Mouse (Mus musculus) splenic B cell, adult 2 months (primary cell): ENCODE measurements at regions not wholly inside any gene's neighbourhood (a gene's known extent, or its start where the extent isn't known, plus 50 kb on each side); places are given as distances from the start of the nearest gene placed in this dataset.

ENCODE experiments used
- DNase-seq: peaks from one replicate; pipeline ENCODE4 v3.0.0-alpha.2; 2011; ENCODE audit warnings: low read depth, low spot score
- H3K27me3 ChIP-seq: 2 replicates; pipeline ENCODE4 v1.6.1; 2012; ENCODE audit warnings: mild to moderate bottlenecking, low read length, moderate library complexity, mixed read lengths; ENCODE audit not compliant: control insufficient read depth, poor library complexity, insufficient read depth, severe bottlenecking
- H3K36me3 ChIP-seq: 2 replicates; pipeline ENCODE4 v1.6.1; 2012; ENCODE audit warnings: mild to moderate bottlenecking, low read length, moderate library complexity, mixed read lengths; ENCODE audit not compliant: control insufficient read depth, poor library complexity, insufficient read depth, severe bottlenecking

DNA sequence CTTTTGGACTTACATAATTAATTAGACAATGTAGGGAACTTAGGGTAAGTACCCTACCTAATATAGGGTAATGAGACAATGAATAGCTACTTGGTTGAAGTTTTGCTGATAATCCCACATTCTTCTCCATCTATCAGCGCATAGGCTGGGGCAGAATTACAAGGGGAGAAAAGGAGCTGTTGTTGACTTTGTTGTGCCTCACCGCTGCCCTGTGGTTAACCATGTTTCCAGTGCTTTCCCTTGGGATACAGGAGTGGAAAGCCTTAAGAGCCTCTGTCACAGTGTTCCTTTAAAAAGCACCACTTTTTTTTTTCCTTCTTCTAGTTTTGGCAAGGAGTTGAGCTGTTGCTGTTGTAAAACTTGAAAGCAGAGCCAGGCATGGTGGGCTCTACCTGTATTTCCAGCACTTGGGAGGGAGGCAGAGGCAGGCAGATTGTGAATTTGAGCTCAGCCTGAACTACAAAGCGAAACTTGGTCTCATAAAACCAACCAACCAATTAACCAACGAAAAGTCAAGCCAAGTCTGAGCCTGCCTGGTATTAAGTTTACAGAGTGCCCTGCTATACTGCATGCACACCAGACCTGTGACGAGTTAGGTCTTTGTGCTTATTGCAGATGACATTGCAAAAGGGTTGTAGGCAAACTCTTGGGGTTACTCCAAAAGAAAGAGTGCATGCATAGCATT is 162.8 kb downstream of the Gja1 start:
- Histone ChIP-seq H3K27me3 (no peaks in the 10 kb centered on the region), H3K36me3 (no peaks in the 10 kb centered on the region)
- no peak for DNase-seq

DNA sequence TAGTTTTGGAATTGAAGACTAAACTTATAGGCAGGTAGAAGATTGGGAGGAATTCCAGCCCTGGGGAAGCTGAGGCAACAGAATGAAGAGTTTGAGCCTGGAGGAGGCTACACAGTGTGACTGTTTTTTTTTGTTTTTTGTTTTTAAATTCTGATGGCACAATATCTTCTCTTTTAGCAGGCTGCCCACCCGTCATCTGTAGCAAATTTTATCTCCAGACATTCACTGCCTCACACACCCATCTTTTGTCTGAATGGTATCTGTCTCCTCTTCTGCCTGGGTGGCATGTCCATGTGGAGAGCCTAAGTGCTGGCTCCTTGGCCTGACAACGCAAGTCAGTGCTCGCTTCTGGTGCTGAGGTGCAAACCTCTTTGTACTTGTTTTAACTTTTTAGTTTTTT is 165.0 kb downstream of the Gja1 start:
- no peaks in the 10 kb centered on the region for H3K36me3 ChIP-seq
- DNase-seq, result no peak
- no peaks in the 10 kb centered on the region for H3K27me3 ChIP-seq

DNA sequence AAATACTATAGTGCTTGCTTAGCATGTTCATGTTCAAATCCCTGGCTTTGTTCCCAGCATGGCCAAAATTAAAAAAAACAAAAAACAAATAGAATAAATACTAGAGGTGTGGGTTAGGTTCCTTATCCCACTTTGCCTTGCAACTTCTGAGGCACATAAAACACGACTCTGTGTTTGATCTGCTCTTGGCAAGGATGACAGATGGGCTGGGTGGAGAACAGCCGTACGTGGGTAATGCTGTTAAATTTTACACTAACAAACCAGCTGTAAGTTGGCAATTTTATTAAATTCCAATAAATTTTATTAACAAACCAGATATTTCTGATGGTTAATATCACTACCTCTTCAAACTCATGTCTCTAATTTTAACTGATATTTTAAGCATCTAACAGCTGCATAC is 168.9 kb downstream of the Gja1 start:
- no peaks in the 10 kb centered on the region for H3K27me3 ChIP-seq
- DNase-seq, result no peak
- H3K36me3 ChIP-seq, result no peaks in the 10 kb centered on the region

DNA sequence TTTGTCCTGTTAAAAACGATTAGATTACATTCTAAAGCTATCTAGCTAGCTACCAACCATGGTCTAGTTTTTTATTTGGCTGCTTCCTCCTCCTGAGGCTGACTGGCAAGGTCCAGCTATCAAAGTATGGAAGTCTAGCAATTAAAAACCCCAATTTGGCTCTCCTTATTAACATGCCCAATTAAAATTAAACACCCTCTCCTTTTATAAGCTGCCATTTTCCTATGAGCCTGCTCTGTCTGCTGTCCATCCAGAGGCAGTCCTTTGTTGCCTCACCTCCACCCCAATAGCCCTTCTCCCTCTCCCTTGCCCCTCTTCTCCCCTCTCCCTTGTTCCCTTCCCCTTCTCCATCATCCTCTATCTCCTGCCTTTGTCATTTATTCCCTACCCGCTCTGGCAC is 169.7 kb downstream of the Gja1 start:
- Histone ChIP-seq H3K36me3 (no peaks in the 10 kb centered on the region), H3K27me3 (no peaks in the 10 kb centered on the region)
- DNase-seq, result no peak

DNA sequence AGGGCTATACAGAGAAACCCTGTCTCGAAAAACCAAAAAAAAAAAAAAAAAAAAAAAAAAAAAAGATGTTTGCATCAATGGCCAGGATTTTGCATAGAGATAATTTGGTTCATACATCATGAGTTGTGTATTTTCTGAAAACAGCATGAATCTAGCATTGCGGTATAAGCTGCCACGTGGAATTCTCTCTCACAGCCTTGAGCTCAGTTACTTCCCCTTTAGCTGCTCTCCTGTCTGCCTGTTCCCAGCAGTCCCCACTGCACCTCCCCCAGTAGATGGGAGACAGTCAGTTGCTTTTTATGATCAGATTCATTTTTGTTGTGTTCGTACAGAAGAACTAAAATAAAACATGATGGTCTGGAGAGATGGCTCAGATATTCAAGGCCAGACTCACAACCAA is 170.7 kb downstream of the Gja1 start:
- no peaks in the 10 kb centered on the region for H3K36me3 ChIP-seq
- no peaks in the 10 kb centered on the region for H3K27me3 ChIP-seq
- no peak for DNase-seq

DNA sequence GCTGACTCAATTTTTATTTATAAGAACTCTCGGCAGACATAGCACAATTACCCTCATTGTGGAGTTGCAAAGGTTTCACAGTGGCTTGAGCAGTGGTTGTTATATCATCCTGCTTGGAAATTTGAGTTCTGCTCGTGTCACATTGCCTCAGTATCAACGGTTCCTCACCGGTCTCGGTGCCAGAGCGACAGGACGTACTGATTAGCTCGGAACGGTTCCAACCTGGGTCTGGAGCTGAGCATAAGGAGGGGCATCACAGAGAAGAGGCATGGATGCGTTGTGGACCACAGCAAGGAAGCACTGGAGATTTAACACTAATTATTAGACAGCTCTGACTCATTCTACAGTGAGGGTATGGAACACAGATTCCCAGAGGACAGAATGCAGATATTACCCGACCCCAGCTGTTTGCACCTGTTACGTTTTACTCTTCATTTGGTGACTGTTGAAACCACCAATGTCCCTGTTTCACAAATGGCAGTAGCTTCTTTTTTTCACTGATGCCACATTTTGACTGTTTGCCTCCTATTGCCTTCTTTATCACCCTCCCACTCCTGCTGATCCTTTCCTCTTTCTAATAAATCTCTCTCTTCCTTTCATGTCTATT is 189.8 kb downstream of the Gja1 start:
- Histone ChIP-seq H3K27me3 (no peaks in the 10 kb centered on the region), H3K36me3 (no peaks in the 10 kb centered on the region)
- no peak for DNase-seq

DNA sequence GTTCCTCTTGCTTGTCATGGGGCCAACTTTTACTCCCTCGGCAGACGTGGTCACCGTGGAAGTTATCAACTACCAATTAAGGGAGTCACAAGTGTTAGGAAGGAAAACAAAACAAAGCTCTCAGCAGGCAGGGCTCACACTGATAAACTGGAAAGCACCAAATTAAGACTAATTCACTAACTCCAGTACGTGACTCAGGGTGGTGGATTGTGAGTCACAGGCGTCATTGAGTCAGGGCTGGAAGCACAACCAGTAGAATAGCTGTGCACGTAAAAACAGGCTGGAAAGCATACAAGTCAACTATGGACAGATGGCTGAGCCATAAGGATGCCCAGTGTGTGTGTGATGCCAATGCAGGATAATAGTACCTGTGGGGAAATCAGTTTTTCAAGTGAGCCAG is 204.9 kb downstream of the Gja1 start:
- Histone ChIP-seq H3K36me3 (no peaks in the 10 kb centered on the region), H3K27me3 (no peaks in the 10 kb centered on the region)
- no peak for DNase-seq

DNA sequence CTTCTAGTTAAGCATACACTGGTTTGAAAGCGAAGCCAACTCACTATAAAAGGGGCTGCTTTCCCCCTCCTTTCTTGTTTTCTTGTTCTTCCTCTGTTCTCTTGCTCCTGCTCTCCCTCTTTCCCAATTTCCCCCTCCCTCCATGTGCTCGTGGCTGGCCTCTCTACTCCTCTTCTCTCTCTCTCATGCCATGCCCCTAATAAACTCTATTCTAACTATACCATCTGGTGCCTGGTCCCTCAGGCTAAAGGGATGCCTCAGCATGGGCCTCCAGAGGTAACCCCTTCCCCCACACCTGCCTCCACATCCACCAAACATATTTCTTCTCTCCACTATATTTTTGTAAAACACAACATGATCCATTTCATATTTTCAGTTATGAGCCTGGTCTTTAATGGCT is 210.1 kb downstream of the Gja1 start:
- DNase-seq, result no peak
- H3K36me3 ChIP-seq, result no peaks in the 10 kb centered on the region
- no peaks in the 10 kb centered on the region for H3K27me3 ChIP-seq

DNA sequence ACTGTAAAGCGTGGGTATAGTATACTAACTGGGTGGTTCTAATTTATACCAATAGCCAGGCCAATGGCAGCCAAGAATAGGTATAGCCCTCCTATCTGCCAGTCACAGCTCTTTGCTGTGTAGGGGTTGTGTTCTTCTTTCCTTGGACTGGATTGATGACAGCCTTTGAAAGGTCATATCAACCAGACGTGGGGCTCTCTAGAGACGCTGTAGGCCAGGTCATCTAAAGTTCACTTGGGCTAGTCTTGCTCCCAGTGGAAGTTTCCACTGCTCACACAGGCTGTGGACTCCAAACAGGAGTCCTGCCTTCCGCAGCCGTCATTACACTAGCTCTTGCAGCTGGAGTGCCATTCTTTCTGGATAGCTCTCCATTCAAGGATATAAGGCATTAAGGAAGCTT is 220.3 kb downstream of the Gja1 start:
- Histone ChIP-seq H3K27me3 (no peaks in the 10 kb centered on the region), H3K36me3 (no peaks in the 10 kb centered on the region)
- DNase-seq, result no peak

DNA sequence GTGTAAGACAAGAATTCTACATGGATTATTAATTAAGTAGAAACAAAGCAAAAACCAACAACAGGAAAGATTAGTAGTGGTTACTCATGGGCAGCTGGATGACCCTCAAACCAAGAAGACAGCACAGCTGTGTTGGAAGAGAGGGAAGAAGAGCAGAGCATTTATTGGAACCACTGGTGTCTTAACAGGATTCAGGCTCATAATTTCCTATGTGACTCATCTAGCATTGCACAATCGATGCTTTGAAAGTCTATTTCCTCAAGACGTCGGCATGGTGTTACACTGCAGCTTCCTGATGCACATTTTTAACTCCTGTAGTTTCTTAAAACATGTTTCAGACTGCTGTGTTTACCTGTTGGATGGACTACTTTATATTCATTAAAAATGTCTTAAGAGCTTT is 221.1 kb downstream of the Gja1 start:
- no peaks in the 10 kb centered on the region for H3K27me3 ChIP-seq
- no peak for DNase-seq
- no peaks in the 10 kb centered on the region for H3K36me3 ChIP-seq

DNA sequence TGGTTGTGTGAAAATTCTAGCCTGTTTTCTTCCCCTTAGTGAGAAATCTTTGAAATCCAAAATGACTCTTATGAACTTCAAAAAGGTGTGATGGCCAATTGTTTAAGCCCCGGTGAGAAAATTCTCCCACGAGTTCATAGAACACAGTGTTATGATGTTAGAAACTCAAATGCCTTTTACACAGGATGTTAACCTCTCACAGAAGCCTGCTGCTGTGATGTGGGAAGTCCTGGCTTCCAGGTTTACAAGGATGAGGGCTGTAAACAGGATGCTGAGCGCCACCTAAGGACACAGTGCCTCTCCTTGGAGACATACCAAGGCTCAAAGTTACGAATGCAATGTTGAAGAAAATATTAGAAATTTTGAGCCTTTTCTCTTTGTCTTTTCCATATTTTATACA is 222.8 kb downstream of the Gja1 start:
- DNase-seq, result no peak
- H3K27me3 ChIP-seq, result no peaks in the 10 kb centered on the region

DNA sequence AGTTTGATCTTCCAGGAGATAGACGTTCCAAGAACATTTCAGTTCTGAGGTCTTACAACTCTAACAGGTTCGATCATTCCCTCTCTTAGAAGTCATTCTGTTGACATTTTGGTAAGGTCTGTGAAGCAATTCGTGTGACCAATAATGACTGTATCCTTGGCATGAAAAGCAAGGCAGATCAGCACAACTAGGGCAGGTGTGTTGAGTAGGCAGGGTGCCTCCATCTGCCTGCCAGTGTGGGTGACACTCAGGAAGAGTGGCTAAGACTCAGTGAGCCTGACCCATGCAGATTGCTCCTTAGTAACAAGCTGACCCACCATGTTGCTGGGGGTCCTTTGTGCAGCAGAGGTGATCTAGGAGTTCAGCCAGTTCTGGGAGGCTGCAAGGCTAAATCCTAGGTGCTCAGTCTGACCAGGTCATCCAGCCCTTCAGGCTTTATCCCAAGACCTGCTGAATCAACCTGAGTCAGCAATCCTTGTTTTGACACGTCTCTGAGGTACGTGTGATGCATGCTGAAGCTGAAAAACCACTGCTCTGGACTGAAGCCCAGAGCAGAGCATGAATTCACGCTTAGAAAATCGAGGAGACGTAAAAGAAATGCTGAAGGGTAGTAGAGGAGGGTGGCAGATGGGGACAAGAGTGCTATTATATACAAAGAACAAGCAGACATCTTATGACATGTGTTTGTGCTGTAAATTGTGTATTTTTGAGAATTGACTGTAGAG is 234.6 kb downstream of the Gja1 start:
- DNase-seq, result no peak
- no peaks in the 10 kb centered on the region for H3K27me3 ChIP-seq
- no peaks in the 10 kb centered on the region for H3K36me3 ChIP-seq

More for the DNA sequence above, 222.8 kb downstream of the Gja1 start:
- no peaks in the 10 kb centered on the region for H3K36me3 ChIP-seq

DNA sequence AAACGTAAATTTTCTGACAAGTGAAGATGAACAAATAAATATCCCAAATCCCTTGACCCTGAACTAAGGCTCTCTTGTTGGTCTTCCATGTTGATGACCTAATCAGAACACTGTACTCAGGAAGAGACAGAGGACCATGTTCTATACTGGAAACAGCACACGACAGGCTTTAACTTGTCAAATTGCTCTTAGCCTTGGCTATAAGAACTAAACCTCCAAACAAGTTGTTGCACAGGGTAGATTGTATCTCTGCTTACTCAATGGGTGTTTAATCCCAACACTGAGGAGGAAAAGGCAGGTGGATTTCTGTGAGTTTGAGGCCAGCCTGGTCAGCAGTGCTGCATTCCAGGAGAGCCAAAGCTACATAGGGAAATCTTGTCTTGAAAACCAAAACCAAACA is 265.5 kb downstream of the Gja1 start:
- DNase-seq, result no peak
- H3K27me3 ChIP-seq, result no peaks in the 10 kb centered on the region
- H3K36me3 ChIP-seq, result no peaks in the 10 kb centered on the region

DNA sequence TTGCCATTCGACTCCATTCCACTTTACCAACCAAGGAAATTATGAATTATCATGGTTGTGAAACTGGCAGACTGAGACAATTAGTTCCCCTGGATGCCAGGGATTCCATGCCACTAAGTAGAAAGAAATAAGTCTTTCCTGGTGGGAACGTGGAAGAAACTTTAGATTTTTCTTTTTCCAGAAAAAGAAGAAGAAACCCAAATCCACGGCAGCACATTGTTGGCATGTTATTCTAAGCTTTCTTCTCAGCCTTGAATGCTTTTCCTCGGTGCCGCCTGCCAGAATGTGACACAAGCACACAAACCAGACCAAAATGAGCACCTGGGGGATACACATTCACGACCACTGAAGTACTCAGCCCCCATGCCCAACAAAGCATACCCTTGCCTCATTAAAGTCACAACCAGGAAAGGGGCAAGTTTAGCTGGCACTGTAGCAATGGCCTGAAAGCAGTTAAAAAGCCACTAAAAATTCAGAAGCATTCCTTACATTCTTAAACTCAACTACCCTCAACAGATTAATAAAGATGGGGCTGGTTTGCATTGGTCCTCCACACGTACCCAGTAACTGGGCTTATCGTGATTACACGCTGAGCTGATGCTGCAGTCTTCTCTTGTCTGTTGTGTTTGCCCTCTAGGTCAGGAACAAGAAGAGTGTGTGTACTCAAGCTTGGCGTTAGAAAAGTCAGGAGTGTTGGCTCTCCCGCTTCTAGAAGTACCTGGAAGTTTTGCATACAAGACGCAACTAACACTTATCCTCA is 266.4 kb downstream of the Gja1 start:
- no peaks in the 10 kb centered on the region for H3K36me3 ChIP-seq
- no peaks in the 10 kb centered on the region for H3K27me3 ChIP-seq
- DNase-seq, result no peak

DNA sequence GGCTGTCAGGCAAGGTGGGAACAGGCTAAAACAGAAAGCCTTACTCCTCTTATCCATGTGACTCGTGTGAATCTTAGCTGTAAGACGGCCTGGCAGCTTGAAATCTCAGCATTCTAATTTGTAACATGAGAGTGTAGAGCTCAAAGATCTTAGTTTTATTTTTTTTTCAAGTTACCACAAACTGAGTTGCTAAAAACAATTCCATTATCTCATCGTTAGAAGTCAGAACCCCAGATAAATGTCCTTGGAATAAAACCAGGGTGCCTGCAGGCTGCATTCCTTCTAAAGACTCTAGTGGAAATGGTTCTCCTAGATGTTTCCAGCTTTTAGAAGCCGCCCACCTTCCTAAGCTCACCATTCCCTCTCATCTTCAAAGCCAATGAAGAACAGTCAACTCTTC is 283.4 kb downstream of the Gja1 start:
- H3K36me3 ChIP-seq, result no peaks in the 10 kb centered on the region

More for the DNA sequence above, 283.4 kb downstream of the Gja1 start:
- no peaks in the 10 kb centered on the region for H3K27me3 ChIP-seq
- DNase-seq, result no peak
